Mouse (Mus musculus): Measurements from ENCODE around the gene Slc35e2. TPM values are rescaled to one million over a fixed set of nuclear protein-coding genes. Genes with fewer than 3 reads are reported as not detected.

Slc35e2 gene
- total RNA-seq, 2 experiments from 2014 or later: 47.3 to 50.5 TPM

- Histone ChIP-seq H3K27ac (no peak overlapping the region), H3K4me3 (no peak overlapping the region)
- no peak for TF ChIP-seq CTCF (IDR thresholded peaks at IDR 0.05)
- intact Hi-C loops (cut with DNase I): no loop called here
- no peak for DNase-seq (ENCODE audit: extremely low spot score in 1 of 2, low spot score in 2 of 2)
These were observed 44.5 kb downstream of the Slc35e2 start for GRCm38 (mm10) chr4:155645721-155646120.

- TF ChIP-seq CTCF (IDR thresholded peaks at IDR 0.05): no peak
These were observed 48.1 kb downstream of the Slc35e2 start for GRCm38 (mm10) chr4:155649355-155649754.

GRCm38 (mm10) chr4:155651553-155652269 lies 50.5 kb downstream of the Slc35e2 start:
- intact Hi-C loops (cut with DNase I): loop anchor here (5.0 kb wide), 1 partner anchor 101 kb away; no protein-coding TSS in a partner anchor
- H3K27ac ChIP-seq: no peak overlapping the region
- no peak for TF ChIP-seq CTCF (IDR thresholded peaks at IDR 0.05)
- H3K4me3 ChIP-seq: no peak overlapping the region
- no peak for DNase-seq (ENCODE audit: extremely low spot score in 1 of 2, low spot score in 2 of 2)

More at GRCm38 (mm10) chr4:155649355-155649754, 48.1 kb downstream of the Slc35e2 start:
- no peak for DNase-seq (ENCODE audit: extremely low spot score in 1 of 2, low spot score in 2 of 2)
- no peak overlapping the region for H3K4me3 ChIP-seq
- intact Hi-C loops (cut with DNase I): no loop called here
- no peak overlapping the region for H3K27ac ChIP-seq

- intact Hi-C loops (cut with DNase I): loop anchor here (5.0 kb wide), 1 partner anchor 100 kb away; no protein-coding TSS in a partner anchor
- Histone ChIP-seq H3K4me3 (peak overlapping the region; percentile 38), H3K27ac (no peak overlapping the region)
- no peak for DNase-seq (ENCODE audit: extremely low spot score in 1 of 2, low spot score in 2 of 2)
- no peak for TF ChIP-seq CTCF (IDR thresholded peaks at IDR 0.05)
These were observed 51.3 kb downstream of the Slc35e2 start for GRCm38 (mm10) chr4:155652283-155653085.

GRCm38 (mm10) chr4:155653086-155653450 lies 51.9 kb downstream of the Slc35e2 start, which contains the start of gene Mmp23:
Gene Mmp23 (minus strand): TSS chr4:155653384.
- intact Hi-C loops (cut with DNase I): loop anchor here (5.0 kb wide), 1 partner anchor 99 kb away; no protein-coding TSS in a partner anchor
- peak in 1 of 2 experiments; percentile 29 for DNase-seq (ENCODE audit: extremely low spot score in 1 of 2, low spot score in 2 of 2)
- no peak for TF ChIP-seq CTCF (IDR thresholded peaks at IDR 0.05)
- Histone ChIP-seq H3K27ac (no peak within 1 kb of the TSS), H3K4me3 (peak within 1 kb of the TSS; percentile 38)

- TF ChIP-seq CTCF (IDR thresholded peaks at IDR 0.05): no peak
- H3K27ac ChIP-seq: no peak overlapping the region
- intact Hi-C loops (cut with DNase I): loop anchor here (5.0 kb wide), 1 partner anchor 99 kb away; no protein-coding TSS in a partner anchor
- H3K4me3 ChIP-seq: peak overlapping the region; percentile 38
- no peak for DNase-seq (ENCODE audit: extremely low spot score in 1 of 2, low spot score in 2 of 2)
These were observed 52.4 kb downstream of the Slc35e2 start for GRCm38 (mm10) chr4:155653451-155654182.

- intact Hi-C loops (cut with DNase I): loop anchor here (5.0 kb wide), 1 partner anchor 98 kb away; no protein-coding TSS in a partner anchor
- TF ChIP-seq CTCF (IDR thresholded peaks at IDR 0.05): no peak
- no peak for DNase-seq (ENCODE audit: extremely low spot score in 1 of 2, low spot score in 2 of 2)
- Histone ChIP-seq H3K4me3 (no peak overlapping the region), H3K27ac (no peak overlapping the region)
These were observed 52.9 kb downstream of the Slc35e2 start for GRCm38 (mm10) chr4:155654183-155654455.

- Histone ChIP-seq H3K27ac (no peak overlapping the region), H3K4me3 (no peak overlapping the region)
- DNase-seq (ENCODE audit: extremely low spot score in 1 of 2, low spot score in 2 of 2): no peak
- no peak for TF ChIP-seq CTCF (IDR thresholded peaks at IDR 0.05)
- intact Hi-C loops (cut with DNase I): loop anchor here (5.0 kb wide), 1 partner anchor 98 kb away; no protein-coding TSS in a partner anchor
These were observed 53.5 kb downstream of the Slc35e2 start for GRCm38 (mm10) chr4:155654456-155655298.

- intact Hi-C loops (cut with DNase I): no loop called here
- TF ChIP-seq CTCF (IDR thresholded peaks at IDR 0.05): no peak
- no peak for DNase-seq (ENCODE audit: extremely low spot score in 1 of 2, low spot score in 2 of 2)
- no peak overlapping the region for H3K4me3 ChIP-seq
- no peak overlapping the region for H3K27ac ChIP-seq
These were observed 55.1 kb downstream of the Slc35e2 start for GRCm38 (mm10) chr4:155656214-155656751.

- intact Hi-C loops (cut with DNase I): no loop called here
- Histone ChIP-seq H3K27ac (no peak overlapping the region), H3K4me3 (no peak overlapping the region)
- no peak for TF ChIP-seq CTCF (IDR thresholded peaks at IDR 0.05)
- no peak for DNase-seq (ENCODE audit: extremely low spot score in 1 of 2, low spot score in 2 of 2)
These were observed 57.7 kb downstream of the Slc35e2 start for GRCm38 (mm10) chr4:155658961-155659360.

Data from left cerebral cortex, adult 2 months (tissue).